Mouse (Mus musculus): ENCODE results near the gene Il10rb.

DNA sequence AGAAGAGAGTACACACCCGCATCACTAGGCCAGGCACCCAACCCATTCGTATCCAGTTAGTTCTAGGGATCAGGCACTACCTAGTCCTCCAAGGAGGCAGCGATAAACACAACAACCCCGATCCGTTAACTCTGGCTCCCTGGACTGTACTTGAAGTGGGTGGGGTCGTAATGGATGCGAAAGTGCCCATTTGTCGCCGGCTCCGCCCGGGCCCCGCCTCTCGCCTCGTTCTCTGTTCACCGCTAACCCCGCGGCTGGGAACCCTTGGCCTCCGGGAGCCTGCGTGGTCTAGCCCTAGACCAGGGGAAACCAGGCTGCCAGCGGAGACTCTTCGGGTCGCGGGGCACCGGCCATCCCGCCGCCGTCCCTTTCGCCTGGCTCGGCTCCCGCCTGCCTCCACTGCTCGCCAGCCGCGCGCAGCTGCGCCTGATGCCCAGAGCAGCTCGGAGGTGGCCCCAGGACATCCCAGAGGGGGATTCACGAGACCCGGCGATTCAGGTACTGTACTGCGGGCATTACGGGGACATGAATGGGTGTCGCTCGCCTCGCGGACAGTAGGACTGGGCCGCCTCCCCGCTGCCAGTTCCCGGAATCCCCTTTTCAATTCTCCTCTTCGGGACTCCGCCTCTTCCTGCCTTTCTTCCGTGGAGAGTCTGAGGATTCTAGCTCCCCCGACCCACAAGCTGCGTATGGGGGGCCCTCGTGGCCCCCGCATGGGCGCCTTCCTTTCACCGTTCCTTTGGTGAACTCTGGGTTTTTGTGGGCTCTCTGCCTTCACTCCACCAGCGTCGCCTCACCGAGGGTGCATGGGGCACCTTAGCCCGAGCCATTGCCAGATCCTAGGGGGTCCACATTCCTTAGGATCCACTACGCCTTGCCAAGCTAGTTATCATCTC, 33.1 kb upstream of the Il10rb start, which contains the start of gene Ifnar2:
- peak; percentile 24; the same call in 1 of the 2 replicates for TF ChIP-seq CTCF (IDR thresholded peaks at IDR 0.05; ENCODE audit: low read depth)
- TF ChIP-seq EP300 (optimal IDR thresholded peaks at IDR 0.05) = no peak
